Mouse (Mus musculus): ENCODE measurements around the gene Zfp672.

The Zfp672 gene

DNA sequence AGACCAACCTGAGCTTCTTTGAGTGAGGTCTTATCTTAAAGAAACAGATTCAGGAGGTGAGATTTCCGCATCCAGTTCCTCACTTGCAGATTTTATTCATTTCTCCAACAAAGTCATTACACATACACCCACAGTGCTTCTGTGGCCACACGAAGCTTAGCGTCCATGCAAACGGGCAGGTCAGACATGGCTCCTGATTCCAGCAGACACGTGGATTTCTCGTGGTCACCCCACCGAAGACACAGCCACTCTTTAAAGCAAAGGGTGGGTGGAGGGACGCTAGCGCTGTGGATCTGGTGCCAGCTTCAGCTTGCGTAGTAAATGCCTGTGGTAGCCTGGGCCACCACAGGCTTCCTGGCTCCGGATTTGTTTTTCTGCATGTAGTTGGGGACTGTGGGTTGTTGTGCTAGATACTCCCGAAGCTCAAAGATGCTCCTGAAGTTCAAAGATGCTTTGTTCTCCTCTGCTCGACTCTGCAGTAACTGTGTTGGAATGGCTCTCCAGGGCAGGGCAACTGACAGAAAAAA, 48.1 kb downstream of the Zfp672 start:
- DNase-seq: no peak

DNA sequence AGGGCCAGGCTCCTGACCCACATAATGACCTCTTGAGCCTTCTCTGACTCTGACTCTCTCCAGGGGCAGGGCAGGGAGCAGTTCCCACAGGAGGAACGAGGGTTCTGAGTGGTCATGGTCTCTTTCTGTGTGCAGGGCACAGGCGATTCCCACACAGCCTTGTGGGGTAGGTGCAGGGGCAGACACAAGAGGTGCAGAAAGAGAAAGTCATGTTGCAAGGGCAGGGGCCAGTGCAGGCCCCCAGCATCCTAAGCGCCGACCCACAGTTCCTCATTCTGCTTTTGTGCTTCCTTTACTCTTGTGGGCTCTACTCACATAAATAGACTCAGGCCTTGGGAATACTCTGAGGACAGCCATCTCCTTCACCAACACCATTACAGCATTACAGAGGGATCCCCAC, 54.4 kb downstream of the Zfp672 start:
- no peak for DNase-seq

DNA sequence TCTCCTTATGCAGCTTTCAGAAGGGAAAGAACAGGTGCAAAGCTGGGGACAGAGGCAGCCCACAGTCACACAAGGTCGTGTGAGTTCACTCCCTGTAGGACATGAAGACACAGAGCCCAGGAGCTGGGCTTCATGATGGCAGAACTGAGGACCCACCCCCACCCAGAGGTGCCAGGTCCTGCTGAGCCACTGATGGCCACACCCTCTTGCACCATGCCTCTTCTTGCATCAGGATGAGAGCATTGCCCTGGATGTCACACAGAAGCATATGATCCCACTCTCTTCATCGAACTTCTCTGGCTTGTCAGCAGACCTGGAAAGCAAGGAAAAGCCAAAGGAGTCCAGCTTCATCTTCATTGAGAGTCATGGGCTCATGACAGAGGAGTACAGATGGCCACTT, 55.6 kb downstream of the Zfp672 start, which contains the start of gene 4930438A08Rik:
Gene 4930438A08Rik, plus strand, starts transcription at position 228 of the 400 bp plus-strand sequence.
- no peak for DNase-seq

DNA sequence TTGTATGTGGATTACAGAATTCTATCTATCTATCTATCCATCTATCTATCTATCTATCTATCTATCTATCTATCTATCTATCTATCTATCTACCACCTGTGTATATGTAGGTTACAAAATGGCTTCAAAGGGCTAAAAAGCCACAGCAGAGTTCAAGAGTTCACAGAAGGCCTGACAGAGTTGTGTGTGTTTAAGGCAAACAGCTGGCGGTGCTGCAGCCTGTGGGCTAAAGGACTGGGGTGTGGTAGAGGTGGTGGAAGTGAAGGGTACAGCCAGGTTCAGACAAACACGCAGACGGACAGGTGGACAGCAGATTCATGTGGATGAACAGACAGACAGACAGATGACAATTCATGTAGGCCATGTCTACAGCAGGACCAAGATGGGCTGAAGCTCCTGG, 61.9 kb downstream of the Zfp672 start:
- no peak for DNase-seq

Data from lung, adult 18-20 months (tissue).